Mouse (Mus musculus) hindbrain, embryonic 15.5 days (tissue): Measurements from ENCODE around the gene Ush1g. TPM values are rescaled to one million over a fixed set of nuclear protein-coding genes. Genes with fewer than 3 reads are reported as not detected.

Source experiments
- ATAC-seq: fragments of 200-750 bp; cut with Nextera tagmentation; 2 replicates; pipeline ENCODE4 v1.8.0; 2017; ENCODE audit warnings: low read depth, moderate number of reproducible peaks, moderate TSS enrichment; ENCODE audit not compliant: low FRiP score
- H3K27ac ChIP-seq: fragments of 300-500 bp; sonication (generic); replicated peaks from 2 replicates; pipeline ENCODE4 v1.5.1; 2015; ENCODE audit warnings: mild to moderate bottlenecking, inconsistent platforms
- H3K27me3 ChIP-seq: fragments of 300-500 bp; sonication (generic); 2 replicates; pipeline ENCODE4 v1.6.1; 2015; ENCODE audit warnings: control low read depth, inconsistent platforms
- H3K36me3 ChIP-seq: fragments of 300-500 bp; sonication (generic); 2 replicates; pipeline ENCODE4 v1.6.1; 2015; ENCODE audit warnings: control low read depth, inconsistent platforms
- H3K4me1 ChIP-seq: fragments of 300-500 bp; sonication (generic); replicated peaks from 2 replicates; pipeline ENCODE4 v1.6.1; 2015; ENCODE audit warnings: control low read depth, inconsistent platforms
- H3K4me2 ChIP-seq: fragments of 300-500 bp; sonication (generic); 2 replicates; pipeline ENCODE4 v1.6.1; 2015; ENCODE audit warnings: moderate library complexity, mild to moderate bottlenecking, inconsistent platforms
- H3K4me3 ChIP-seq: fragments of 300-500 bp; sonication (generic); 2 replicates; pipeline ENCODE4 v1.5.1; 2015; ENCODE audit warnings: mild to moderate bottlenecking, inconsistent platforms
- H3K9ac ChIP-seq: fragments of 300-500 bp; sonication (generic); 2 replicates; pipeline ENCODE4 v1.6.1; 2015; ENCODE audit warnings: inconsistent platforms
- H3K9me3 ChIP-seq: fragments of 300-500 bp; sonication (generic); 2 replicates; pipeline ENCODE4 v1.6.1; 2016; ENCODE audit warnings: control low read depth, inconsistent platforms
- WGBS: fragments of 180-500 bp; shearing (Covaris S2); methylation state at CpG from one replicate; pipeline ENCODE4 v1.1.7; 2015; 5-methylcytosine and 5-hydroxymethylcytosine counted together
- polyA plus RNA-seq: library from polyadenylated mRNA; unstranded; fragments of >200 nt; fragmentation: Nextera tagmentation; extraction: Ambion mirVana; gene quantifications from 2 replicates; pipeline ENCODE4 v1.2.1, GENCODE M21; 2015

The Ush1g gene
- 0.06 and 0.38 TPM in 2 replicates for polyA plus RNA-seq

GRCm38 (mm10) chr11:115321906-115322693 lies at the start of gene Ush1g:
Gene Ush1g (minus strand): TSS chr11:115322041.
- WGBS, result 3% methylated on average over 35 of the region's 35 CpGs
- peaks cover 34% of the 10 kb centered on the region for H3K4me1 ChIP-seq
- H3K4me2 ChIP-seq, result peak within 1 kb of the TSS; percentile 38
- ATAC-seq, result peak; percentile 37; the same call in 1 of the 2 replicates
- no peak within 1 kb of the TSS for H3K27ac ChIP-seq
- peak within 1 kb of the TSS; percentile 20 for H3K4me3 ChIP-seq
- H3K36me3 ChIP-seq, result no peaks in the 10 kb centered on the region
- H3K9me3 ChIP-seq, result no peaks in the 10 kb centered on the region
- H3K27me3 ChIP-seq, result peaks cover 78% of the 10 kb centered on the region
- H3K9ac ChIP-seq, result peak within 1 kb of the TSS; percentile 8; the same call in 1 of the 2 replicates

GRCm38 (mm10) chr11:115371354-115371753 lies 49.5 kb upstream of the Ush1g start:
- Histone ChIP-seq H3K27ac (no peak overlapping the region), H3K4me1 (peaks cover 19% of the 10 kb centered on the region), H3K27me3 (peaks cover 4% of the 10 kb centered on the region; the same call in 1 of the 2 replicates), H3K4me3 (no peak overlapping the region), H3K36me3 (no peaks in the 10 kb centered on the region), H3K9me3 (no peaks in the 10 kb centered on the region), H3K4me2 (no peak overlapping the region), H3K9ac (no peak overlapping the region)
- 47% methylated on average over 8 of the region's 8 CpGs for WGBS
- no peak for ATAC-seq

DNA sequence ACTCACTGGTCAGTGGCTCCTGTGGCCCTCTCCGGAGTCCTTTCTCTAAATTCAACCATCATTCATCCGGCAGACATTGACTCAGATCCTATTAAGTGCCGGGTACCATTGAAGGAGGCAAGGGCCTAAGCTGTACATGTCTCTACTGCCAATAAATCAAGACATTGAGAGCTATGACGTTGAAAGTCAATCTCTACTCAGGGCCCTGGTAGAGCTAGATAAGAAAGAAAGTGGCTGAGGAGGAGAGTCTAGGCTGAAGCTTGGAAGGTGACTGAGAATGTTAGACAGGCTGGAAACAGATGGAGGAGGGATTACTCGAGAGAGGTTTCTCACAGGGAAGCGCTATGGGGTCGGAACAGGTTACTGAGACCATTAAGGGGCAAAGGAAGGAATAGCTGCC lies 48.5 kb upstream of the Ush1g start:
- Histone ChIP-seq H3K4me1 (peaks cover 29% of the 10 kb centered on the region), H3K9ac (no peak overlapping the region), H3K4me3 (no peak overlapping the region), H3K27ac (no peak overlapping the region), H3K9me3 (no peaks in the 10 kb centered on the region), H3K36me3 (no peaks in the 10 kb centered on the region), H3K4me2 (no peak overlapping the region), H3K27me3 (peaks cover 4% of the 10 kb centered on the region; the same call in 1 of the 2 replicates)
- ATAC-seq, result no peak
- 65% methylated on average over 7 of the region's 7 CpGs for WGBS

DNA sequence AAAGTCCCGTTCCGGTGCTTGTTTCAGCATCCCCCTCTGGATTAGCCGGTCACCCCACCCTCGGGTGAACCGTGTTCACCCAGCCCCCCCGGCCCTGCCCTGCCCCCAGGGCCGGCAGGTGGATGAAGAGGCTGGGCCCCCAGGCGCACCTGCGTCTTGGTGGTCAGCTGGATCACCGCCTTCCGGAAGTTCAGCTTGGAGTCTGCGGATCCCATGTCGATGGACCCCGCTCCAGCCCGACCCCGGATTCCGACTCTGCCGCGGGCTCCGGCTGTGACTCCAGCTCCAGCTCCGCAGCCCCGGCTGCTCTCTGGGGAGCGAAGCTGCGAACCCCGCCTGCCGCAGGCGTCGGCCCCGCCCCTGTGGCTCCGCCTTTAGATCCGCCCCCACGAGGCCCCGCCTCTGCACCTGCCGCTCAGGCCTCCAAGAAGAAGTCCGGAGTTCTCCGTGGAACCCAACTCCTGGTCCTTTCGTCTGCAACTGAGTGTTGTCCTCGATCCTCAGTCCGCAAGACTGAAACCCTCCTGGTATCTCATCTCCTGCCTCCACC lies 45.6 kb upstream of the Ush1g start, which contains the start of gene Hid1:
TSS of gene Hid1 (minus strand) at position 362 of the 550 bp plus-strand sequence.
- Histone ChIP-seq H3K27ac (peak within 1 kb of the TSS; percentile 91), H3K4me2 (peak within 1 kb of the TSS; percentile 90), H3K36me3 (no peaks in the 10 kb centered on the region), H3K27me3 (no peaks in the 10 kb centered on the region), H3K9ac (peak within 1 kb of the TSS; percentile 91), H3K4me1 (peaks cover 27% of the 10 kb centered on the region), H3K9me3 (no peaks in the 10 kb centered on the region), H3K4me3 (peak within 1 kb of the TSS; percentile 68)
- WGBS, result 0% methylated on average over 37 of the region's 39 CpGs
- peak; percentile 73 for ATAC-seq

DNA sequence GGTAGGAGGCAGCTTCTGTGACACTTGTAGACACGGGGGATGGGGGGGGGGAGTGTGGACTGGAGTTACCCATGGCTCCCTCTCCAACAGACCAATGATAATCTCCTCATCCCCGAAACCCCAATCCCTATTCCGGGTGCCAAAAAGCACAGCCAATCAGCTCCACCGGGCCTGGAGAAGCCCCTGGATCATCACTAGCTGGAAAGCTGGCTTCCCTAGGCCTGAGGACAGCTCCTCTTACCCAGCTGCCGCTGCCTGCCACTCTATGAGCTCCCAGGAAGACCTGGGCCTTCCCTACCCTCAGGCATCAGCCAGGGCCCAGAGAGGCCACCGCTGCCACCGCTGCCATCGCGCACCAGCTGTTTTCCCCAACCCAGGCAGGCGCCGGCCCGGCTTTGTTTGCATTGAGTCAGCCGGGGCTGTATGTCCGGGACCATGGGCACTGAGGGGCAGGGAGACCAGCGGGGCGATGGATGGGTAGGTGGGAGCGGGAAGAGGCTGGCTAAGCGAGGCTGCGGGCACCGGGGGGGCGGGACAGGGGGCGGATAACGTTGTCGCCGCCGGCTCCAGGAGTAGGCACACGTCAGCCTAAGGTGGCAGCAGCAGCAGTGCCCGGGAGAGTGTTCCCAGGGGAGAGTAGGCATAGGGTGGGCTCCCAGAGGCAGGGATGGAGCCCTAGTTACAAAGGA lies 45.0 kb upstream of the Ush1g start:
- WGBS, result 1% methylated on average over 28 of the region's 28 CpGs
- H3K4me2 ChIP-seq, result peak overlapping the region; percentile 90
- H3K9ac ChIP-seq, result peak overlapping the region; percentile 91
- ATAC-seq, result peak; percentile 73
- no peaks in the 10 kb centered on the region for H3K27me3 ChIP-seq
- H3K4me1 ChIP-seq, result peaks cover 27% of the 10 kb centered on the region
- H3K36me3 ChIP-seq, result no peaks in the 10 kb centered on the region
- peak overlapping the region; percentile 91 for H3K27ac ChIP-seq
- H3K4me3 ChIP-seq, result peak overlapping the region; percentile 68
- H3K9me3 ChIP-seq, result no peaks in the 10 kb centered on the region

GRCm38 (mm10) chr11:115366039-115366705 lies 44.3 kb upstream of the Ush1g start:
- Histone ChIP-seq H3K4me1 (peaks cover 27% of the 10 kb centered on the region), H3K9ac (peak overlapping the region; percentile 91), H3K9me3 (no peaks in the 10 kb centered on the region), H3K36me3 (no peaks in the 10 kb centered on the region), H3K4me2 (peak overlapping the region; percentile 90), H3K27ac (peak overlapping the region; percentile 91), H3K4me3 (peak overlapping the region; percentile 68), H3K27me3 (no peaks in the 10 kb centered on the region)
- WGBS, result 40% methylated on average over 7 of the region's 7 CpGs
- ATAC-seq, result peak; percentile 32

DNA sequence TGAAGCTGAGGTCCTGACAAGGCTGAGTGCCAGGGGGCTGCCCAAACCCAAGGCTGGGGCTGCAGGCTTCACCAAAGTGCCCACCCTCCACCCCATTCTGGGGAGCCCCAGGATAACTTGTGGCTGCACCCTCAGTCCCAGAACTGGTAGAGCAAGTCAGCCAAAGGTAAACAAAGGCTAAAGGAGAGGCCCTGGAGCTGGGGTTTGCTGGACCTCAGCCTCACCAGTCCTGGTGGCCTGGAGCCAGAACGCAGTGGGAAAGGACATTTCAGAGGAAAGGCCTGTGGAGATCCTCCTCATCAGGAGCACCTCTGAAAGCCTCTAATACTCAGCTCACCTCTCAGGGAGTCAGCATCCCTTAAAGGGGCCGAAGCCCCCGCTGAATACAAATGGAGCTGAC lies 42.3 kb upstream of the Ush1g start:
- no peaks in the 10 kb centered on the region for H3K36me3 ChIP-seq
- no peaks in the 10 kb centered on the region for H3K27me3 ChIP-seq
- H3K4me3 ChIP-seq, result no peak overlapping the region
- ATAC-seq, result no peak
- no peak overlapping the region for H3K4me2 ChIP-seq
- H3K4me1 ChIP-seq, result peaks cover 35% of the 10 kb centered on the region
- no peaks in the 10 kb centered on the region for H3K9me3 ChIP-seq
- no peak overlapping the region for H3K27ac ChIP-seq
- H3K9ac ChIP-seq, result no peak overlapping the region
- 89% methylated on average over 3 of the region's 3 CpGs for WGBS

GRCm38 (mm10) chr11:115359726-115360125 lies 37.9 kb upstream of the Ush1g start:
- no peak overlapping the region for H3K4me3 ChIP-seq
- H3K27me3 ChIP-seq, result 0 out of 2 replicates have a peak, but pooled peaks cover 6% of the 10 kb centered on the region
- H3K9ac ChIP-seq, result no peak overlapping the region
- H3K4me1 ChIP-seq, result peaks cover 22% of the 10 kb centered on the region
- H3K4me2 ChIP-seq, result no peak overlapping the region
- no peak overlapping the region for H3K27ac ChIP-seq
- no peaks in the 10 kb centered on the region for H3K9me3 ChIP-seq
- 63% methylated on average over 6 of the region's 6 CpGs for WGBS
- no peak for ATAC-seq
- peaks cover 15% of the 10 kb centered on the region for H3K36me3 ChIP-seq

- H3K27ac ChIP-seq, result peak overlapping the region; percentile 42; the same call in 1 of the 2 replicates
- H3K27me3 ChIP-seq, result 0 out of 2 replicates have a peak, but pooled peaks cover 6% of the 10 kb centered on the region
- peaks cover 15% of the 10 kb centered on the region for H3K36me3 ChIP-seq
- no peaks in the 10 kb centered on the region for H3K9me3 ChIP-seq
- no peak overlapping the region for H3K4me3 ChIP-seq
- H3K9ac ChIP-seq, result 0 out of 2 replicates have a peak overlapping the region, but pooled peaks have one; percentile 12
- 19% methylated on average over 3 of the region's 3 CpGs for WGBS
- ATAC-seq, result peak; percentile 52; the same call in 1 of the 2 replicates
- no peak overlapping the region for H3K4me2 ChIP-seq
- peaks cover 21% of the 10 kb centered on the region for H3K4me1 ChIP-seq
Measured at GRCm38 (mm10) chr11:115359293-115359692, 37.5 kb upstream of the Ush1g start.

DNA sequence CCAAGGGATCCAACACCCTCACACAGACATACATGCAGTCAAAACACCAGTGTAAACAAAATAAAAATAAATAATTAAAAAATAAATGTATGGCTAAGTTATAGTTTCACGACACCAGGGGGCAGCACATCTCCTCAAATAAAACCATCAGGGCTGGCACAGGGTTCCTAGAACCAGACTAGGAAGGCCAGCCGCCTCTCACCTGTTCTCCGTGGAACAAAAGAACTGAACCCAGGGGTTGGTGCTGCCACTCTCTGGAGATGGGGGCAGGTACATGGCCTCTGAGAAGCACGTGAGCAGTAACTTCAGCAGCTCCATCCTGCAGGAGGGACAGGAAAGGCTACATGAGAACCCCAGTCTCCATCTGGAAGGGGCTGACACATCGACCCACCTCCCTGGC lies 36.6 kb upstream of the Ush1g start:
- Histone ChIP-seq H3K4me3 (no peak overlapping the region), H3K9me3 (no peaks in the 10 kb centered on the region), H3K9ac (0 out of 2 replicates have a peak overlapping the region, but pooled peaks have one; percentile 12), H3K4me1 (peaks cover 15% of the 10 kb centered on the region), H3K27ac (peak overlapping the region; percentile 42; the same call in 1 of the 2 replicates), H3K27me3 (0 out of 2 replicates have a peak, but pooled peaks cover 6% of the 10 kb centered on the region), H3K4me2 (no peak overlapping the region), H3K36me3 (peaks cover 16% of the 10 kb centered on the region)
- ATAC-seq, result 0 out of 2 replicates have a peak, but pooled peaks have one; percentile 7
- 21% methylated on average over 5 of the region's 5 CpGs for WGBS

GRCm38 (mm10) chr11:115354183-115354582 lies 32.3 kb upstream of the Ush1g start:
- peaks cover 48% of the 10 kb centered on the region for H3K36me3 ChIP-seq
- 9% methylated on average over 8 of the region's 8 CpGs for WGBS
- H3K27me3 ChIP-seq, result 0 out of 2 replicates have a peak, but pooled peaks cover 6% of the 10 kb centered on the region
- H3K9ac ChIP-seq, result no peak overlapping the region
- H3K4me2 ChIP-seq, result no peak overlapping the region
- H3K9me3 ChIP-seq, result no peaks in the 10 kb centered on the region
- peak; percentile 40; the same call in 1 of the 2 replicates for ATAC-seq
- H3K27ac ChIP-seq, result no peak overlapping the region
- H3K4me1 ChIP-seq, result peaks cover 8% of the 10 kb centered on the region
- no peak overlapping the region for H3K4me3 ChIP-seq
